Mouse (Mus musculus): ENCODE results near the gene Esr1. TPM values are rescaled to one million over a fixed set of nuclear protein-coding genes. Genes with fewer than 3 reads are reported as not detected.

Gene Esr1
- polyA plus RNA-seq, 1 experiment from 2014 or later: 0.34 TPM

DNA sequence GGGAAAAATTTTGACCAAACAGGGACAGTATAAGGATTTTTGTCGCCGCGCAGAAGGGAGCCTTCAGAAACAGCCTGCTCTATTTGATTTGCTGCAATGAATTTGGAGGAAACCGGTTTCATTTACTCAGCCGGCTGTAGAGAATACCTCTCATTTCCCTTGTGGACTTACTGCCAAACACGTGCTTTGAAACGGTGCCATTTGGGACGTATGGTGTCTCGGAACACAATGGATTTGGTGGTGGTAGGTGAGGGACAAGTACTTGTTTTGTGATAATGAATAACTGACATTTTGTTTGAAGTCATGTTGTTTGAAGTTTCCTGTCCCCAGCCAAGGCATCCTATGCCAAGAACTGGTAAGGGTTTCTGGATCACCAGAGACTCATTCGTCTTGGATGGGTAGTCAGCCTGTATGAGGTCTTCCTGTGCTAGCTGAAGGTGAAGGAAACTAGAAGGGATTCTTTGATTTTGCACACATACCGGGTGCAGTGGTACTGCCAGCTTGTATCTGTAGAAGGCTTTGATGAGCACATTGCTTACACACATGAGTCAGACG is 72.4 kb downstream of the Esr1 start:
- H3K4me2 ChIP-seq (ENCODE audit: low read length): no peak overlapping the region
- no peaks in the 10 kb centered on the region for H3K36me3 ChIP-seq (ENCODE audit: control insufficient read depth, insufficient read depth, low read length)
- no peaks in the 10 kb centered on the region for H3K27me3 ChIP-seq (replicated peaks; ENCODE audit: control insufficient read depth, insufficient read depth, low read length)
- H3K27ac ChIP-seq (ENCODE audit: low read depth): no peak overlapping the region
- no peaks in the 10 kb centered on the region for H3K9me3 ChIP-seq (ENCODE audit: control insufficient read depth, low read length)
- H3K4me3 ChIP-seq (ENCODE audit: low read depth, low read length): no peak overlapping the region
- 89% methylated on average over 12 of the region's 12 CpGs for WGBS
- ATAC-seq (replicated peaks; ENCODE audit: low FRiP score, low TSS enrichment, low read depth) (no peak), DNase-seq (ENCODE audit: low spot score) (no peak)
- H3K4me1 ChIP-seq (replicated peaks; ENCODE audit: control insufficient read depth, insufficient read depth, low read length): no peaks in the 10 kb centered on the region
- H3K9ac ChIP-seq (ENCODE audit: low read length): no peak overlapping the region

DNA sequence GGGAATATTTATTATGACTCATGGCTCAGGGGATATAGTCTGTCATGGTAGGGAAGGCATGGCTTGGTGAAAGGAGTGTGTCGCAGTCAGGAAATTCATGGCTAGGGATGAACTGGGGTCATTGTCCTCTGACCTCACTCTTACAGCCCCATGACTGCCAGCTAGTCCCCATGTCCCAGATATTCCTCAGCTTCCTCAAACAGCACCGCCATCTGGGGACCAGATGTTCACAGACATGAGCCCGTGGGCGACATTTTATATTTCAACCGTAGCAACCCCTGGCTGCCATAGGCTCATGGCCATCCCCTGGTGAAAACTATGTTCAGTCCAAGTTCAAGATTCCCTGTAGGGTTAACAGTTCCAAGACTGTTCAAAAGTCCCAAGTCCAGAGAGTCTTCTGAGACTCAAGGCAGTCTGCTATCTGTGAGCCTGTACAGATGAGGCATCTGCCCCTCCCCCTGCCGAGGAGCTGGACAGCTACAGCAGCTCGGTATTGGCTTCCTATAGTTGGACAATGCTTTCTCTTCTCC is 83.0 kb downstream of the Esr1 start:
- H3K9me3 ChIP-seq (ENCODE audit: control insufficient read depth, low read length): no peaks in the 10 kb centered on the region
- ATAC-seq (replicated peaks; ENCODE audit: low FRiP score, low TSS enrichment, low read depth): no peak
- no peaks in the 10 kb centered on the region for H3K4me1 ChIP-seq (replicated peaks; ENCODE audit: control insufficient read depth, insufficient read depth, low read length)
- no peak overlapping the region for H3K27ac ChIP-seq (ENCODE audit: low read depth)
- no peak overlapping the region for H3K4me2 ChIP-seq (ENCODE audit: low read length)
- 80% methylated on average over 7 of the region's 7 CpGs for whole genome bisulfite sequencing
- no peaks in the 10 kb centered on the region for H3K27me3 ChIP-seq (replicated peaks; ENCODE audit: control insufficient read depth, insufficient read depth, low read length)
- H3K4me3 ChIP-seq (ENCODE audit: low read depth, low read length): no peak overlapping the region
- no peaks in the 10 kb centered on the region for H3K36me3 ChIP-seq (ENCODE audit: control insufficient read depth, insufficient read depth, low read length)
- DNase-seq (ENCODE audit: low spot score): no peak
- H3K9ac ChIP-seq (ENCODE audit: low read length): no peak overlapping the region

DNA sequence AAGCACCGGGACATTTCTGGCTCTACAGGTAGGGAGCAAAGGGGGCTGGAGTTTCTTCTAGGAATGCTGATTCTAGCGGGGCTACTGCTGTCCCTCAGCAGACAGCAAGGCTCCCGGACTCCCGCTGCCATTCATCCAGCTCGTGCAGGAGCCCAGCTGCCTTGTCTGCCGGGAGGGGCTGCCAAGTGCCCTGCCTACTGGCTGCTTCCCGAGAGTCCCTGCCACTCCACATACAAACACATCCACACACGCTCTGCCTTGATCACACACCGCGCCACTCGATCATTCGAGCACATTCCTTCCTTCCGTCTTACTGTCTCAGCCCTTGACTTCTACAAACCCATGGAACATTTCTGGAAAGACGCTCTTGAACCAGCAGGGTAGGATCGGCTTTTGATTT is 98.5 kb downstream of the Esr1 start:
- peaks cover 6% of the 10 kb centered on the region; the same call in 1 of the 2 replicates for H3K4me1 ChIP-seq (replicated peaks; ENCODE audit: control insufficient read depth, insufficient read depth, low read length)
- 2% methylated on average over 15 of the region's 15 CpGs for WGBS
- DNase-seq (ENCODE audit: low spot score) (peak; percentile 59), ATAC-seq (replicated peaks; ENCODE audit: low FRiP score, low TSS enrichment, low read depth) (no peak)
- H3K4me2 ChIP-seq (ENCODE audit: low read length): peak overlapping the region; percentile 58
- H3K27me3 ChIP-seq (replicated peaks; ENCODE audit: control insufficient read depth, insufficient read depth, low read length): peaks cover 52% of the 10 kb centered on the region
- no peaks in the 10 kb centered on the region for H3K9me3 ChIP-seq (ENCODE audit: control insufficient read depth, low read length)
- H3K27ac ChIP-seq (ENCODE audit: low read depth): no peak overlapping the region
- peak overlapping the region; percentile 30 for H3K4me3 ChIP-seq (ENCODE audit: low read depth, low read length)
- H3K9ac ChIP-seq (ENCODE audit: low read length): no peak overlapping the region
- H3K36me3 ChIP-seq (ENCODE audit: control insufficient read depth, insufficient read depth, low read length): no peaks in the 10 kb centered on the region

DNA sequence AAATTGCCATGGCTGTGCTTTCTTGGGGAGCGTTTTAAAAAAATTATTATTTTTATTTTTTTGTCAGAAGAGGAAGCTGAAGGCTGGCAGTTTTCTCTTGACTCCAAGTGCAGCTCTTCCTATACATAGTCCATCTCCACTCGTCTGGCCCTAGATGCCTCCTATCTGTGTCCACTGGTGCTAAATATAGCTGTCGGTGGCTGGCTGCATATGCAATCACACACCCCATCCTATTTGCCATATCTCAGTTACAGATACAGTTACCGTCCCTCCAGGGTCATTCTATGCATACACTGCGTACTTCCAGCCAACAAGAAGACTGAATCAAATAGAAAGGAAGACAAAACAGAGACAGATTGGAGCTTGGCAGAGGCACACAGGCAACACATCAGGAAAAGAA is 100.0 kb downstream of the Esr1 start:
- Histone ChIP-seq H3K27ac (ENCODE audit: low read depth) (no peak overlapping the region), H3K27me3 (replicated peaks; ENCODE audit: control insufficient read depth, insufficient read depth, low read length) (peaks cover 52% of the 10 kb centered on the region), H3K4me1 (replicated peaks; ENCODE audit: control insufficient read depth, insufficient read depth, low read length) (peaks cover 6% of the 10 kb centered on the region; the same call in 1 of the 2 replicates), H3K4me3 (ENCODE audit: low read depth, low read length) (no peak overlapping the region), H3K9me3 (ENCODE audit: control insufficient read depth, low read length) (no peaks in the 10 kb centered on the region), H3K9ac (ENCODE audit: low read length) (no peak overlapping the region), H3K4me2 (ENCODE audit: low read length) (no peak overlapping the region), H3K36me3 (ENCODE audit: control insufficient read depth, insufficient read depth, low read length) (no peaks in the 10 kb centered on the region)
- DNase-seq (ENCODE audit: low spot score) (no peak), ATAC-seq (replicated peaks; ENCODE audit: low FRiP score, low TSS enrichment, low read depth) (no peak)
- WGBS: 46% methylated on average over 5 of the region's 5 CpGs

DNA sequence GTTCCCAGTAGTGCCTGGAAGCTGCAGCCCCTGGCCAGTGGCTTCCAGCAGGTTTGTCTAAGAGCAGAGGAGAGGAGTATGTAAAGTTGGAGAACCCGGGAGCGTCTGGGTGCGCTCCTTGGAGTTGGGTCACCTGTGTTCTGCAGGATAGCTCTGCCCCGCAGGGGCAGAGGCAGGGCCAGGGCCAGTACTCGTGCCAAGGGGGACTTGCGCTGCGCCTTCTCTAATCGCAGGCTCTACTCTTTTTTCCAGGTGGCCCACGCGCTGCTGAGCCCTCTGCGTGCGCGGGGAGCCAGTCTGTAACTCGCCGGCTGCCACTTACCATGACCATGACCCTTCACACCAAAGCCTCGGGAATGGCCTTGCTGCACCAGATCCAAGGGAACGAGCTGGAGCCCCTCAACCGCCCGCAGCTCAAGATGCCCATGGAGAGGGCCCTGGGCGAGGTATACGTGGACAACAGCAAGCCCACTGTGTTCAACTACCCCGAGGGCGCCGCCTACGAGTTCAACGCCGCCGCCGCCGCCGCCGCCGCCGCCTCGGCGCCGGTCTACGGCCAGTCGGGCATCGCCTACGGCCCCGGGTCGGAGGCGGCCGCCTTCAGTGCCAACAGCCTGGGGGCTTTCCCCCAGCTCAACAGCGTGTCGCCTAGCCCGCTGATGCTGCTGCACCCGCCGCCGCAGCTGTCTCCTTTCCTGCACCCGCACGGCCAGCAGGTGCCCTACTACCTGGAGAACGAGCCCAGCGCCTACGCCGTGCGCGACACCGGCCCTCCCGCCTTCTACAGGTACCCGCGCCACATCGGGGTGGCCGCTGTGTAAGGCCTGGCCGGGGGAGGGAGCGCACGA is 100.9 kb downstream of the Esr1 start:
- DNase-seq (ENCODE audit: low spot score): peak; percentile 73
- Histone ChIP-seq H3K4me3 (ENCODE audit: low read depth, low read length) (peak overlapping the region; percentile 43), H3K27ac (ENCODE audit: low read depth) (no peak overlapping the region), H3K9ac (ENCODE audit: low read length) (0 out of 2 replicates have a peak overlapping the region, but pooled peaks have one; percentile 10), H3K27me3 (replicated peaks; ENCODE audit: control insufficient read depth, insufficient read depth, low read length) (peaks cover 52% of the 10 kb centered on the region), H3K9me3 (ENCODE audit: control insufficient read depth, low read length) (no peaks in the 10 kb centered on the region), H3K4me1 (replicated peaks; ENCODE audit: control insufficient read depth, insufficient read depth, low read length) (peaks cover 6% of the 10 kb centered on the region; the same call in 1 of the 2 replicates), H3K4me2 (ENCODE audit: low read length) (peak overlapping the region; percentile 87), H3K36me3 (ENCODE audit: control insufficient read depth, insufficient read depth, low read length) (no peaks in the 10 kb centered on the region)
- WGBS: 1% methylated on average over 68 of the region's 68 CpGs
- peak; percentile 81 for ATAC-seq (replicated peaks; ENCODE audit: low FRiP score, low TSS enrichment, low read depth)

DNA sequence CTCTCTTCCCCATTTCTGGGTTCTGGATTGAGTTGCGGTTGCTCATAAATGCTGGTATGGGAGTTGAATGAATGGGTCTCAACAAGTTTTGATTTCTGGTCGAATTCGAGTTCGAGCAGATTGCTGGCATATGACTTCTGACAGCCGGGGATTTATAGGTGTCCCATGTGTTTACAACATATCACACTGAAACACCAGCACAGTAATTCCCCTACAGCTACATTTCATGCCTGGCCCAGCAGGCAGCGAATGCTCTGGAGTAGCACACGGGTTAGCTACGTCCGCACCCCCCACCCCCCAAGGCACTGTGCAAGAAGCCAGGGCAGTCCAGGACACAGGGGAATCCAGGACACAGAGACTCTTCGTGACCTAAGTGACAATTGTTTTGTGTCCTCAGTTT is 102.0 kb downstream of the Esr1 start:
- Histone ChIP-seq H3K9me3 (ENCODE audit: control insufficient read depth, low read length) (no peaks in the 10 kb centered on the region), H3K27me3 (replicated peaks; ENCODE audit: control insufficient read depth, insufficient read depth, low read length) (peaks cover 52% of the 10 kb centered on the region), H3K9ac (ENCODE audit: low read length) (no peak overlapping the region), H3K27ac (ENCODE audit: low read depth) (no peak overlapping the region), H3K4me2 (ENCODE audit: low read length) (no peak overlapping the region), H3K4me3 (ENCODE audit: low read depth, low read length) (no peak overlapping the region), H3K36me3 (ENCODE audit: control insufficient read depth, insufficient read depth, low read length) (no peaks in the 10 kb centered on the region), H3K4me1 (replicated peaks; ENCODE audit: control insufficient read depth, insufficient read depth, low read length) (peaks cover 6% of the 10 kb centered on the region; the same call in 1 of the 2 replicates)
- DNase-seq (ENCODE audit: low spot score): no peak
- ATAC-seq (replicated peaks; ENCODE audit: low FRiP score, low TSS enrichment, low read depth): no peak
- WGBS: 68% methylated on average over 10 of the region's 10 CpGs

DNA sequence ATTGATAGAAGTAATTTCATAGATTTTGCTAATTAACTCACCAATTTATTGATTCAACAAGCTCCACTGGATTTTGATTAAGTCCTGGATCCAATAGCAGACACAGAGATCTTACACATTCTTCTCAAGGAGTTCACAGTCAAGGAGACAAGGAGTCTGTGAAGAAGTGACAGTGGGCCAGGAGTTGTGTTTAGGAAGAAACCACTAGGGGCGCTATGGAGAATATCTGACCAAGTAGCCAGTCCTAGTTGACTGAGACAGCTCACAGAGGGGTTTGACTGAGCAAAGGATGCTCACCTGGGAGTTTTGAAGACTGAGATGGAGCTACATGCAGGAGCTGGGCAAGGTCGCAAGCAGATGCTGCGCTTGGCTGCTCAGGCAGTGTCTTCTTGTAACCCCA is 113.5 kb downstream of the Esr1 start:
- Histone ChIP-seq H3K27ac (ENCODE audit: low read depth) (no peak overlapping the region), H3K4me3 (ENCODE audit: low read depth, low read length) (no peak overlapping the region), H3K4me2 (ENCODE audit: low read length) (no peak overlapping the region), H3K36me3 (ENCODE audit: control insufficient read depth, insufficient read depth, low read length) (no peaks in the 10 kb centered on the region), H3K9me3 (ENCODE audit: control insufficient read depth, low read length) (no peaks in the 10 kb centered on the region), H3K9ac (ENCODE audit: low read length) (no peak overlapping the region), H3K27me3 (replicated peaks; ENCODE audit: control insufficient read depth, insufficient read depth, low read length) (no peaks in the 10 kb centered on the region), H3K4me1 (replicated peaks; ENCODE audit: control insufficient read depth, insufficient read depth, low read length) (no peaks in the 10 kb centered on the region)
- DNase-seq (ENCODE audit: low spot score): no peak
- WGBS: 47% methylated on average over 3 of the region's 3 CpGs
- no peak for ATAC-seq (replicated peaks; ENCODE audit: low FRiP score, low TSS enrichment, low read depth)

DNA sequence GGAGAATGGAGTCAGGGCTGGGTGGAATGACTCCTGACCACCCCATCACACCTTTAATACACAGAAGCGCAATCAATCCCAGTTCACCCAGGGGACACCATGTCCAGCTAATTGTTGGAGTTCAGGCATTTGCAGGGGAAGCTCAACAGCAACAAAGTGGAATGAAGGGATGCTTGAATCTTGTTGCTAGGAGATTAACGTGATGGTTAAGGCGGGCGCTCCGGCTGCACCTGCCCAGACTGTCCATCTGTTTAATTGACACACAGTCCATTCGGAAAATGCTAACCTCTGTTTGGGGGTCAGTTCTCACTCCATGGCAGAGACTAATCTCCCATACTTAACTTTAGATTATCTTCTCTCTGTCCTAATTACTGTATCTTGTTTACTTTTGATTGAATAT is 114.7 kb downstream of the Esr1 start:
- Histone ChIP-seq H3K9ac (ENCODE audit: low read length) (no peak overlapping the region), H3K27ac (ENCODE audit: low read depth) (no peak overlapping the region), H3K9me3 (ENCODE audit: control insufficient read depth, low read length) (no peaks in the 10 kb centered on the region), H3K4me3 (ENCODE audit: low read depth, low read length) (no peak overlapping the region), H3K4me2 (ENCODE audit: low read length) (no peak overlapping the region), H3K36me3 (ENCODE audit: control insufficient read depth, insufficient read depth, low read length) (no peaks in the 10 kb centered on the region), H3K27me3 (replicated peaks; ENCODE audit: control insufficient read depth, insufficient read depth, low read length) (no peaks in the 10 kb centered on the region), H3K4me1 (replicated peaks; ENCODE audit: control insufficient read depth, insufficient read depth, low read length) (no peaks in the 10 kb centered on the region)
- ATAC-seq (replicated peaks; ENCODE audit: low FRiP score, low TSS enrichment, low read depth) (no peak), DNase-seq (ENCODE audit: low spot score) (no peak)
- 81% methylated on average over 6 of the region's 6 CpGs for WGBS
